Mouse (Mus musculus) limb, embryonic 15.5 days (tissue): ENCODE results near the gene Pcdh9. TPM values are rescaled to one million over a fixed set of nuclear protein-coding genes. Genes with fewer than 3 reads are reported as not detected.

Experiments
- ATAC-seq: fragments of 200-750 bp; cut with Nextera tagmentation; 2 replicates; pipeline ENCODE4 v1.8.0; 2017; ENCODE audit warnings: low read depth, moderate TSS enrichment; ENCODE audit not compliant: insufficient number of reproducible peaks, low FRiP score, low TSS enrichment
- H3K27ac ChIP-seq: fragments of 300-500 bp; sonication (generic); 2 replicates; pipeline ENCODE4 v1.5.1; 2015; ENCODE audit warnings: moderate library complexity, mild to moderate bottlenecking, inconsistent platforms
- H3K27me3 ChIP-seq: fragments of 300-500 bp; sonication (generic); 2 replicates; pipeline ENCODE4 v1.6.1; 2015; ENCODE audit warnings: inconsistent platforms
- H3K36me3 ChIP-seq: fragments of 300-500 bp; sonication (generic); 2 replicates; pipeline ENCODE4 v1.6.1; 2015; ENCODE audit warnings: inconsistent platforms
- H3K4me1 ChIP-seq: fragments of 300-500 bp; sonication (generic); 2 replicates; pipeline ENCODE4 v1.6.1; 2015; ENCODE audit warnings: inconsistent platforms
- H3K4me2 ChIP-seq: fragments of 300-500 bp; sonication (generic); 2 replicates; pipeline ENCODE4 v1.6.1; 2015; ENCODE audit warnings: mild to moderate bottlenecking, inconsistent platforms
- H3K4me3 ChIP-seq: fragments of 300-500 bp; sonication (generic); 2 replicates; pipeline ENCODE4 v1.5.1; 2015; ENCODE audit warnings: mild to moderate bottlenecking, inconsistent platforms
- H3K9ac ChIP-seq: fragments of 300-500 bp; sonication (generic); 2 replicates; pipeline ENCODE4 v1.6.1; 2015; ENCODE audit warnings: inconsistent platforms
- H3K9me3 ChIP-seq: fragments of 300-500 bp; sonication (generic); 2 replicates; pipeline ENCODE4 v1.6.1; 2016; ENCODE audit warnings: inconsistent platforms
- WGBS: fragments of 180-500 bp; shearing (Covaris S2); methylation state at CpG from one replicate; pipeline ENCODE4 v1.1.7; 2015; 5-methylcytosine and 5-hydroxymethylcytosine counted together
- polyA plus RNA-seq: library from polyadenylated mRNA; unstranded; fragments of >200 nt; fragmentation: Nextera tagmentation; extraction: Ambion mirVana; gene quantifications from 2 replicates; pipeline ENCODE4 v1.2.1, GENCODE M21; 2015

The Pcdh9 gene
- polyA plus RNA-seq, 1 experiment from 2014 or later = 40.3 TPM

- WGBS = 85% methylated on average over 2 of the region's 2 CpGs
- Histone ChIP-seq H3K9ac (no peak overlapping the region), H3K27me3 (no peaks in the 10 kb centered on the region), H3K4me3 (no peak overlapping the region), H3K4me1 (no peaks in the 10 kb centered on the region), H3K27ac (no peak overlapping the region), H3K36me3 (no peaks in the 10 kb centered on the region), H3K9me3 (no peaks in the 10 kb centered on the region), H3K4me2 (no peak overlapping the region)
- ATAC-seq = no peak
Measured at GRCm38 (mm10) chr14:93415496-93415895, 475.0 kb downstream of the Pcdh9 start.

DNA sequence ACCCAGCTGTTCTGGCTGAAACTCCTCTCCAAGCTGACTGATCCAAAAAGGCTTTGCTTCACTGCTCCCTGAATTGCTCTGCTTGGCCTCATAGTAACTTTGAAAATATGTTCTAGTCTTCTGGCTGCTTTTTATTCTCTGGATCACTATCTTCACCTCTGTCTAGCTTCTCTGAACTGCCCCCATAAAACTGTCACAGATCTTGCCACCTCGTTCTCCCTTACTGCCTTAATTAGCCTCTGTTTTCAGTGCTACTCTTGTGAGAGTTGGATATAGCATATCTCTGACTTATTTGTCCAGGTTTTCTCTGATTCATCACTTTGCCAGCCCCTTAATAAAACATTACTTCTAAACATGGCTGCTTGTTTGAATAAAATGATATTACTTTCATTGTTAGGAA is 481.2 kb downstream of the Pcdh9 start:
- no peaks in the 10 kb centered on the region for H3K4me1 ChIP-seq
- no peak overlapping the region for H3K4me3 ChIP-seq
- H3K27ac ChIP-seq = no peak overlapping the region
- H3K9ac ChIP-seq = no peak overlapping the region
- no peaks in the 10 kb centered on the region for H3K9me3 ChIP-seq
- WGBS = 18% methylated on average over 1 of the region's 1 CpGs
- no peaks in the 10 kb centered on the region for H3K27me3 ChIP-seq
- no peak overlapping the region for H3K4me2 ChIP-seq
- no peak for ATAC-seq
- H3K36me3 ChIP-seq = no peaks in the 10 kb centered on the region

- H3K27ac ChIP-seq = no peak overlapping the region
- WGBS = 86% methylated on average over 5 of the region's 5 CpGs
Measured at GRCm38 (mm10) chr14:93407747-93408146, 482.7 kb downstream of the Pcdh9 start.

GRCm38 (mm10) chr14:93385090-93385489 is 505.4 kb downstream of the Pcdh9 start:
- no peak overlapping the region for H3K4me3 ChIP-seq
- no peak overlapping the region for H3K27ac ChIP-seq
- H3K9me3 ChIP-seq = no peaks in the 10 kb centered on the region
- H3K27me3 ChIP-seq = no peaks in the 10 kb centered on the region
- WGBS = 62% methylated on average over 2 of the region's 2 CpGs
- no peak overlapping the region for H3K4me2 ChIP-seq
- no peak for ATAC-seq
- H3K9ac ChIP-seq = no peak overlapping the region
- no peaks in the 10 kb centered on the region for H3K36me3 ChIP-seq
- no peaks in the 10 kb centered on the region for H3K4me1 ChIP-seq

More at GRCm38 (mm10) chr14:93407747-93408146, 482.7 kb downstream of the Pcdh9 start:
- Histone ChIP-seq H3K4me3 (no peak overlapping the region), H3K9me3 (no peaks in the 10 kb centered on the region), H3K27me3 (no peaks in the 10 kb centered on the region), H3K4me1 (no peaks in the 10 kb centered on the region), H3K4me2 (no peak overlapping the region), H3K9ac (no peak overlapping the region), H3K36me3 (no peaks in the 10 kb centered on the region)
- no peak for ATAC-seq

DNA sequence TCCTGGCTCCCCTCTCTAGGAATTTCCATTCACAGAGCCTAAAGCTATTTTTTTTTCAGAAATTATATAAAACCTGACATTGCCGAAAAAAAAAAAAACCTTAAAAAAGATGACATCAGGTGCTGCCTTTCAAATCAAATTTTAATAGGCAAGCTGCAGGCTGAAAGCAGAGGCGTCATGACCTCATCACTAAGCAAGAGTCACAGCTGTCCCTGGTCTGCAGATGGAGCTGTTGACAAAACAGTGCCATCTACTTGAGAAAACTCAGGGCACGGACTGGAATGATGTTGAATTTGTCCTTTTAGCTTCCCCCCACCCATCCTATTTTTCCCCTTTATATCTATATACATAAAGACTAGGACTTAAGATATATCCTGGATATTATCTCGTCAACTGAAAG is 509.3 kb downstream of the Pcdh9 start:
- no peak overlapping the region for H3K9ac ChIP-seq
- 29% methylated on average over 4 of the region's 4 CpGs for WGBS
- H3K4me2 ChIP-seq = no peak overlapping the region
- no peaks in the 10 kb centered on the region for H3K36me3 ChIP-seq
- H3K4me1 ChIP-seq = no peaks in the 10 kb centered on the region
- H3K27me3 ChIP-seq = no peaks in the 10 kb centered on the region
- H3K27ac ChIP-seq = no peak overlapping the region
- no peak for ATAC-seq
- H3K4me3 ChIP-seq = no peak overlapping the region
- no peaks in the 10 kb centered on the region for H3K9me3 ChIP-seq

- H3K4me1 ChIP-seq = no peaks in the 10 kb centered on the region
- no peak overlapping the region for H3K9ac ChIP-seq
- H3K9me3 ChIP-seq = no peaks in the 10 kb centered on the region
- H3K4me3 ChIP-seq = no peak overlapping the region
- H3K27me3 ChIP-seq = no peaks in the 10 kb centered on the region
- no peaks in the 10 kb centered on the region for H3K36me3 ChIP-seq
- H3K27ac ChIP-seq = no peak overlapping the region
- no peak for ATAC-seq
- H3K4me2 ChIP-seq = no peak overlapping the region
- 29% methylated on average over 1 of the region's 1 CpGs for WGBS
Measured at GRCm38 (mm10) chr14:93380757-93381156, 509.7 kb downstream of the Pcdh9 start.

- H3K4me1 ChIP-seq = no peaks in the 10 kb centered on the region
- no peak overlapping the region for H3K9ac ChIP-seq
- no peak overlapping the region for H3K27ac ChIP-seq
- H3K4me3 ChIP-seq = no peak overlapping the region
- no peaks in the 10 kb centered on the region for H3K9me3 ChIP-seq
- WGBS = 77% methylated on average over 4 of the region's 4 CpGs
- ATAC-seq = no peak
- no peaks in the 10 kb centered on the region for H3K27me3 ChIP-seq
- no peak overlapping the region for H3K4me2 ChIP-seq
- no peaks in the 10 kb centered on the region for H3K36me3 ChIP-seq
Measured at GRCm38 (mm10) chr14:93376159-93376558, 514.3 kb downstream of the Pcdh9 start.

- H3K27ac ChIP-seq = no peak overlapping the region
- H3K4me2 ChIP-seq = no peak overlapping the region
- ATAC-seq = no peak
- 59% methylated on average over 4 of the region's 4 CpGs for WGBS
- no peak overlapping the region for H3K4me3 ChIP-seq
- no peaks in the 10 kb centered on the region for H3K36me3 ChIP-seq
- no peaks in the 10 kb centered on the region for H3K27me3 ChIP-seq
- no peaks in the 10 kb centered on the region for H3K4me1 ChIP-seq
- H3K9me3 ChIP-seq = no peaks in the 10 kb centered on the region
- no peak overlapping the region for H3K9ac ChIP-seq
Measured at GRCm38 (mm10) chr14:93374181-93374580, 516.3 kb downstream of the Pcdh9 start.

- Histone ChIP-seq H3K4me1 (no peaks in the 10 kb centered on the region), H3K9me3 (no peaks in the 10 kb centered on the region), H3K27ac (no peak overlapping the region), H3K9ac (no peak overlapping the region), H3K4me2 (no peak overlapping the region), H3K4me3 (no peak overlapping the region), H3K36me3 (no peaks in the 10 kb centered on the region), H3K27me3 (no peaks in the 10 kb centered on the region)
- no peak for ATAC-seq
- 82% methylated on average over 3 of the region's 3 CpGs for WGBS
Measured at GRCm38 (mm10) chr14:93354150-93354549, 536.3 kb downstream of the Pcdh9 start.

DNA sequence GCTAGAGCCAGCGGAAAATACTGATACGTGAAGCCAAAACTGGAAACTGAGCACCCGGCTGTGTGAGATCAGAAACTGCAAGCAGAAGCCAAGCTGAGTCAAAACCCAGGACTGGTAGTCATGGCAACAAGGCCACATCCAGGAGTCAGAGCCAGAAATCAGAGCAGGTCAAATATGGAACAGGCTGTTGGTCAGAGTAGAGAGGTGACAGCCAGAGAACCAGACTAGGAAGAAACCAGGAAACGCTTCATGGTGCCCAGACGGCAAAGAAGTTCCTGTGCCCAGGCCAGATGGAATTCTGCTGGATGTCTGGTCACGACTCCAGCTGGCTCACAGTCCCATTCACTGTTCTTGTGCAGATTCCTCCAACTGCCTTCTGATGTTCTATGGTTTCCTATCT is 539.6 kb downstream of the Pcdh9 start:
- Histone ChIP-seq H3K4me3 (no peak overlapping the region), H3K36me3 (no peaks in the 10 kb centered on the region), H3K27ac (no peak overlapping the region), H3K4me1 (no peaks in the 10 kb centered on the region), H3K27me3 (no peaks in the 10 kb centered on the region), H3K9me3 (no peaks in the 10 kb centered on the region), H3K4me2 (no peak overlapping the region), H3K9ac (no peak overlapping the region)
- no peak for ATAC-seq
- WGBS = 44% methylated on average over 6 of the region's 6 CpGs

DNA sequence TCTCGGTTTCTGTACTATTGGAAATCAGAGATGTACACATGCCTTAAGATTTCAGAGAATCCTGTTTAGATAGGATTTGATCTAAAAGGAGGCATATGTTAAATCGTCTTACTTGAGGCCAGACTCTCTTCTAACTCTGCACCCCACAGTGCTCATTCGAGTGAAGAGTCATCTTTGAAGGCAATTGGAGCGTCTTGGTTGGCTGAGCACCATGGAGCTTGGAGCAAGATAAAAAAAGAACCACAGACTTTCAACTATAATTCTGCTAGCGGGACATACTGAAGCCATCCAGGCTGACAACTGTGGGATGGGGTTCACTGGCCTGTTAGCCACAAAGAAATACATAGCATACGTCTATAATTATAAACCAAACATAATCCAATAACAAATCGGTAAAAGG is 541.3 kb downstream of the Pcdh9 start:
- H3K4me3 ChIP-seq = no peak overlapping the region
- no peak overlapping the region for H3K9ac ChIP-seq
- 72% methylated on average over 7 of the region's 7 CpGs for WGBS
- no peaks in the 10 kb centered on the region for H3K4me1 ChIP-seq
- no peaks in the 10 kb centered on the region for H3K36me3 ChIP-seq
- H3K4me2 ChIP-seq = no peak overlapping the region
- H3K9me3 ChIP-seq = no peaks in the 10 kb centered on the region
- H3K27ac ChIP-seq = no peak overlapping the region
- no peak for ATAC-seq
- no peaks in the 10 kb centered on the region for H3K27me3 ChIP-seq

DNA sequence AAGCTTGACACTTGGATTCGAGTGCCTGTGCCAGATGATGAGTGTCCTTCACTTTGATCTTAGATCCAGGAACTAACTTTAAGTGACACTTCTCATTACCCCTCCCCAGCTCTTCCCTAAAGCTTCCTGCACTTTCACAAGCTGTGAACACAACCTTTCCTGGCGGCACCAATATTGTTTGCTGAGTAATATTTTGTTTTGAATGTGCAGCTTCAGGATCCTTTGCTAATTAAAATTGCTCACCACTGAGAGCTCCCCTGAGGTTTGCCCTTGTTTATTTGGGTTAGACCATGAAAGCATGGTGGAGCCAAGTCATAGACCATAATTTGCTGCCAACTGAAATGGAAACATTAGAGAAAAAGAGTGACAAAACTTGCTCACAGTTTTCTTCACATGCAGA is 543.4 kb downstream of the Pcdh9 start:
- Histone ChIP-seq H3K27ac (no peak overlapping the region), H3K4me2 (no peak overlapping the region), H3K9me3 (no peaks in the 10 kb centered on the region), H3K4me1 (no peaks in the 10 kb centered on the region), H3K27me3 (no peaks in the 10 kb centered on the region), H3K36me3 (no peaks in the 10 kb centered on the region), H3K4me3 (no peak overlapping the region), H3K9ac (no peak overlapping the region)
- ATAC-seq = no peak
- 29% methylated on average over 2 of the region's 2 CpGs for WGBS

DNA sequence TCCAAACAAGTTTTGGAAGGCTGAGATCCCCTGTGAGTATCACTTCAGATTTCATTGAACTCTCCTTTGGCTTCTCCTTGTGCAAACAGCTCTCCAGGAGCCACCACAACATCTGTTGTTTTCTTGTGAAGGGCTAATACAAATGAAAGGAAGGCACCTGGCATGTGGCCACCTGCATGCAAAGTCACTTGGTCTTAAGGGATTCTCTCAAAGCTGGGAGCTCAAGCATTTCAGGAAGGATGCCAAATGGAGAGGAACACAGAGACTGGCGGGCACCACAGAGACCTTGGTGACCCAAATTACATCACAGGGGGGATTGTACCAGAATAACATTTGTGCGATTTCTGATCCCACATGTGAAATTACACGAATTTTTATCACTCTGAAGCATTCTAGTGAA is 547.7 kb downstream of the Pcdh9 start:
- Histone ChIP-seq H3K4me1 (no peaks in the 10 kb centered on the region), H3K27me3 (no peaks in the 10 kb centered on the region), H3K27ac (no peak overlapping the region), H3K9me3 (no peaks in the 10 kb centered on the region), H3K9ac (no peak overlapping the region), H3K4me3 (no peak overlapping the region), H3K4me2 (no peak overlapping the region), H3K36me3 (no peaks in the 10 kb centered on the region)
- ATAC-seq = no peak
- 60% methylated on average over 3 of the region's 3 CpGs for WGBS
